Comparison of ENCODE assay signal across 22 mouse cellular contexts in genomic region chr2:168042019-168042418, GRCm38 (mm10). TPM values are rescaled to one million over a fixed set of nuclear protein-coding genes. Genes with fewer than 3 reads are reported as not detected.
DNase-seq lines count a peak whose midpoint lies in the region; ATAC-seq and TF ChIP-seq lines count a peak whose summit lies in the region.
"Had no signal": no experiment of that assay in that cellular context is flagged by ENCODE, and none has a peak within 500 bp of the region (broad histone marks: within the 10 kb centered on the region; RNA-seq: fewer than 3 reads in every experiment).

No protein-coding gene starts in this region.

- H3K36me3 ChIP-seq in forebrain, embryonic 14.5 days (ENCODE audit: control insufficient read depth, insufficient read depth, low read length), result no peaks in the 10 kb centered on the region
- no peaks in the 10 kb centered on the region for H3K36me3 ChIP-seq in forebrain, embryonic 15.5 days
- H3K36me3 ChIP-seq in midbrain, embryonic 11.5 days (ENCODE audit: control insufficient read depth, insufficient read depth, low read length), result no peaks in the 10 kb centered on the region
- no peaks in the 10 kb centered on the region for H3K36me3 ChIP-seq in midbrain, embryonic 14.5 days (ENCODE audit: control insufficient read depth, insufficient read depth, low read length)
- H3K36me3 ChIP-seq in hindbrain, postnatal 0 days (ENCODE audit: insufficient read depth, low read length), result no peaks in the 10 kb centered on the region
- H3K36me3 ChIP-seq: heart, embryonic 13.5 days; limb, embryonic 15.5 days; liver, embryonic 15.5 days; stomach, embryonic 15.5 days had no signal

- H3K4me3 ChIP-seq in forebrain, embryonic 14.5 days (ENCODE audit: low read depth, low read length), result no peak overlapping the region
- no peak overlapping the region for H3K4me3 ChIP-seq in forebrain, embryonic 15.5 days
- no peak overlapping the region for H3K4me3 ChIP-seq in midbrain, embryonic 11.5 days (ENCODE audit: low read depth, low read length)
- no peak overlapping the region for H3K4me3 ChIP-seq in midbrain, embryonic 14.5 days (replicated peaks; ENCODE audit: low read depth, low read length)
- no peak overlapping the region for H3K4me3 ChIP-seq in hindbrain, postnatal 0 days (ENCODE audit: low read length)
- H3K4me3 ChIP-seq: heart, embryonic 13.5 days; limb, embryonic 15.5 days; liver, embryonic 15.5 days; stomach, embryonic 15.5 days had no signal

- no peak overlapping the region for H3K4me2 ChIP-seq in forebrain, embryonic 14.5 days (ENCODE audit: low read length)
- no peak overlapping the region for H3K4me2 ChIP-seq in forebrain, embryonic 15.5 days (replicated peaks)
- no peak overlapping the region for H3K4me2 ChIP-seq in midbrain, embryonic 11.5 days
- H3K4me2 ChIP-seq in midbrain, embryonic 14.5 days (ENCODE audit: low read length), result no peak overlapping the region
- H3K4me2 ChIP-seq in hindbrain, postnatal 0 days (ENCODE audit: low read depth, low read length), result no peak overlapping the region
- H3K4me2 ChIP-seq: heart, embryonic 13.5 days; limb, embryonic 15.5 days; liver, embryonic 15.5 days; stomach, embryonic 15.5 days had no signal

- 51% methylated on average over 6 of the region's 6 CpGs for WGBS in forebrain, embryonic 14.5 days
- 49% methylated on average over 6 of the region's 6 CpGs for WGBS in forebrain, embryonic 15.5 days
- 83% methylated on average over 6 of the region's 6 CpGs for WGBS in midbrain, embryonic 11.5 days
- 80% methylated on average over 6 of the region's 6 CpGs for WGBS in midbrain, embryonic 14.5 days
- 53% methylated on average over 6 of the region's 6 CpGs for WGBS in hindbrain, postnatal 0 days

- no peak overlapping the region for H3K9ac ChIP-seq in forebrain, embryonic 14.5 days (ENCODE audit: low read length)
- H3K9ac ChIP-seq in forebrain, embryonic 15.5 days (replicated peaks), result no peak overlapping the region
- H3K9ac ChIP-seq in midbrain, embryonic 11.5 days (ENCODE audit: low read length), result no peak overlapping the region
- no peak overlapping the region for H3K9ac ChIP-seq in midbrain, embryonic 14.5 days (replicated peaks; ENCODE audit: low read length)
- no peak overlapping the region for H3K9ac ChIP-seq in hindbrain, postnatal 0 days (replicated peaks; ENCODE audit: low read length)
- H3K9ac ChIP-seq: heart, embryonic 13.5 days; limb, embryonic 15.5 days; liver, embryonic 15.5 days; stomach, embryonic 15.5 days had no signal

- no peak overlapping the region for H3K27ac ChIP-seq in forebrain, embryonic 14.5 days (ENCODE audit: low read depth, low read length)
- no peak overlapping the region for H3K27ac ChIP-seq in forebrain, embryonic 15.5 days (replicated peaks)
- no peak overlapping the region for H3K27ac ChIP-seq in midbrain, embryonic 11.5 days (ENCODE audit: low read depth, low read length)
- no peak overlapping the region for H3K27ac ChIP-seq in midbrain, embryonic 14.5 days (replicated peaks; ENCODE audit: low read depth, low read length)
- H3K27ac ChIP-seq in hindbrain, postnatal 0 days, result 0 out of 2 replicates have a peak overlapping the region, but pooled peaks have one; percentile 4
- H3K27ac ChIP-seq: heart, embryonic 13.5 days; limb, embryonic 15.5 days; liver, embryonic 15.5 days; stomach, embryonic 15.5 days had no signal

- H3K9me3 ChIP-seq in forebrain, embryonic 14.5 days (replicated peaks; ENCODE audit: control insufficient read depth, low read length), result no peaks in the 10 kb centered on the region
- no peaks in the 10 kb centered on the region for H3K9me3 ChIP-seq in forebrain, embryonic 15.5 days
- no peaks in the 10 kb centered on the region for H3K9me3 ChIP-seq in midbrain, embryonic 11.5 days (ENCODE audit: control insufficient read depth, low read length)
- H3K9me3 ChIP-seq in midbrain, embryonic 14.5 days (ENCODE audit: control insufficient read depth, low read length), result no peaks in the 10 kb centered on the region
- H3K9me3 ChIP-seq in hindbrain, postnatal 0 days (ENCODE audit: low read length), result no peaks in the 10 kb centered on the region
- H3K9me3 ChIP-seq: heart, embryonic 13.5 days; limb, embryonic 15.5 days; liver, embryonic 15.5 days; stomach, embryonic 15.5 days had no signal

- ATAC-seq in forebrain, embryonic 14.5 days, result no peak
- no peak; the same call in 1 of the 2 replicates for ATAC-seq in forebrain, embryonic 15.5 days (replicated peaks)
- no peak for ATAC-seq in midbrain, embryonic 11.5 days (ENCODE audit: low FRiP score)
- ATAC-seq in midbrain, embryonic 14.5 days (ENCODE audit: low FRiP score, low TSS enrichment), result no peak
- peak; percentile 88 for ATAC-seq in hindbrain, postnatal 0 days
- no peak for ATAC-seq in megakaryocyte progenitor cell, adult 5-6 weeks (replicated peaks; ENCODE audit: poor library complexity)
- ATAC-seq: activated CD4-positive, CD25-positive, alpha-beta regulatory T cell, adult 4 months; CD4-positive, CD25-positive, alpha-beta regulatory T cell, adult 4 months; intestine, embryonic 16.5 days had no signal

- DNase-seq in forebrain, embryonic 14.5 days (ENCODE audit: low spot score), result peak; percentile 69
- DNase-seq in midbrain, embryonic 11.5 days (ENCODE audit: low spot score, missing footprints), result peak; percentile 14
- no peak for DNase-seq in midbrain, embryonic 14.5 days
- peak; percentile 13 for DNase-seq in cerebellum, adult 11-12 months
- DNase-seq in hindbrain, postnatal 0 days (ENCODE audit: low spot score), result peak; percentile 86
- no peak for DNase-seq in c-Kit-positive CD71-positive TER-119-positive erythroid progenitor cells, embryonic 14.5 days (ENCODE audit: low spot score)
- DNase-seq: adrenal gland, postnatal 10 days; gastrocnemius, postnatal 10 days; heart, adult 11 months; heart, postnatal 4 days; layer of hippocampus, postnatal 36 days; thymus, adult 18-20 months; thymus, postnatal 4 days had no signal

- H3K4me1 ChIP-seq in forebrain, embryonic 14.5 days (ENCODE audit: control insufficient read depth, insufficient read depth, low read length), result peaks cover 3% of the 10 kb centered on the region; the same call in 1 of the 2 replicates
- H3K4me1 ChIP-seq in forebrain, embryonic 15.5 days, result no peaks in the 10 kb centered on the region
- peaks cover 3% of the 10 kb centered on the region; the same call in 1 of the 2 replicates for H3K4me1 ChIP-seq in midbrain, embryonic 11.5 days (ENCODE audit: control insufficient read depth, insufficient read depth, low read length)
- H3K4me1 ChIP-seq in midbrain, embryonic 14.5 days (ENCODE audit: control insufficient read depth, insufficient read depth, low read length), result no peaks in the 10 kb centered on the region
- peaks cover 4% of the 10 kb centered on the region for H3K4me1 ChIP-seq in hindbrain, postnatal 0 days (ENCODE audit: insufficient read depth, low read length)

- H3K27me3 ChIP-seq in forebrain, embryonic 14.5 days (replicated peaks; ENCODE audit: control insufficient read depth, insufficient read depth, low read length), result no peaks in the 10 kb centered on the region
- H3K27me3 ChIP-seq in forebrain, embryonic 15.5 days, result no peaks in the 10 kb centered on the region
- H3K27me3 ChIP-seq in midbrain, embryonic 11.5 days (ENCODE audit: control insufficient read depth, insufficient read depth, low read length), result no peaks in the 10 kb centered on the region; the same call in 1 of the 2 replicates
- no peaks in the 10 kb centered on the region for H3K27me3 ChIP-seq in midbrain, embryonic 14.5 days (ENCODE audit: control insufficient read depth, insufficient read depth, low read length)
- no peaks in the 10 kb centered on the region for H3K27me3 ChIP-seq in hindbrain, postnatal 0 days (ENCODE audit: insufficient read depth, low read length)
- H3K27me3 ChIP-seq: heart, embryonic 13.5 days; limb, embryonic 15.5 days; liver, embryonic 15.5 days; stomach, embryonic 15.5 days had no signal

- TF ChIP-seq CTCF in hindbrain, postnatal 0 days (IDR thresholded peaks at IDR 0.05; ENCODE audit: low read depth), result no peak

RNA-seq across cellular contexts. Expression of gene Ripor3, which starts 31.6 kb away (rescaled TPM):
- polyA plus RNA-seq in forebrain, embryonic 14.5 days (2014; fragmentation: Nextera tagmentation; extraction: Ambion mirVana), result 0.22 and 0.42 TPM in 2 replicates
- 0.13 and 0.28 TPM in 2 replicates for polyA plus RNA-seq in forebrain, embryonic 15.5 days (2015; fragmentation: Nextera tagmentation; extraction: Ambion mirVana)
- polyA plus RNA-seq in midbrain, embryonic 11.5 days (2014; fragmentation: Nextera tagmentation; extraction: Ambion mirVana), result 0.57 and 0.75 TPM in 2 replicates
- 0.22 TPM in 1 of 2 replicates, not detected in the other for polyA plus RNA-seq in midbrain, embryonic 14.5 days (2014; fragmentation: Nextera tagmentation; extraction: Ambion mirVana)
- total RNA-seq in hindbrain, postnatal 0 days (2014; rRNA removed), result 0.25 and 1.0 TPM in 2 replicates
- polyA plus RNA-seq in hindbrain, postnatal 0 days (2015; fragmentation: Nextera tagmentation; extraction: Ambion mirVana), result 0.45 TPM in 2 replicates
- total RNA-seq in megakaryocyte progenitor cell, adult 5-6 weeks (2015), result not detected in 2 replicates
- total RNA-seq in megakaryocyte progenitor cell, adult 5-6 weeks (2017), result not detected in 2 replicates

RNA-seq across cellular contexts. Expression of gene Pard6b, which starts 38.8 kb away (rescaled TPM):
- 5.0 and 5.6 TPM in 2 replicates for polyA plus RNA-seq in forebrain, embryonic 14.5 days (2014; fragmentation: Nextera tagmentation; extraction: Ambion mirVana)
- polyA plus RNA-seq in forebrain, embryonic 15.5 days (2015; fragmentation: Nextera tagmentation; extraction: Ambion mirVana), result 6.9 and 7.4 TPM in 2 replicates
- polyA plus RNA-seq in midbrain, embryonic 11.5 days (2014; fragmentation: Nextera tagmentation; extraction: Ambion mirVana), result 6.5 and 8.0 TPM in 2 replicates
- 8.2 and 9.2 TPM in 2 replicates for polyA plus RNA-seq in midbrain, embryonic 14.5 days (2014; fragmentation: Nextera tagmentation; extraction: Ambion mirVana)
- 5.1 and 7.7 TPM in 2 replicates for total RNA-seq in hindbrain, postnatal 0 days (2014; rRNA removed)
- 3.7 and 4.5 TPM in 2 replicates for polyA plus RNA-seq in hindbrain, postnatal 0 days (2015; fragmentation: Nextera tagmentation; extraction: Ambion mirVana)
- 0.07 and 0.42 TPM in 2 replicates for total RNA-seq in megakaryocyte progenitor cell, adult 5-6 weeks (2015)
- 0.25 and 0.78 TPM in 2 replicates for total RNA-seq in megakaryocyte progenitor cell, adult 5-6 weeks (2017)

Comparison
In these comparisons a context has a peak if more than half of its experiments do, and no peak if none do; other contexts are left out.
1. DNase-seq: peak in forebrain, embryonic 14.5 days (single experiment), midbrain, embryonic 11.5 days (single experiment), cerebellum, adult 11-12 months (single experiment) and hindbrain, postnatal 0 days (single experiment); none in midbrain, embryonic 14.5 days (single experiment) and c-Kit-positive CD71-positive TER-119-positive erythroid progenitor cells, embryonic 14.5 days (single experiment).